Mouse (Mus musculus) hindlimb bud, embryonic 11.5 days (tissue): ENCODE data around the gene Bbx.

ENCODE experiments used
- DNase-seq: peaks from one replicate; pipeline ENCODE4 v3.0.0-alpha.2; 2012; ENCODE audit warnings: low read depth, low spot score; ENCODE audit errors: extremely low spot score

Bbx gene

DNA sequence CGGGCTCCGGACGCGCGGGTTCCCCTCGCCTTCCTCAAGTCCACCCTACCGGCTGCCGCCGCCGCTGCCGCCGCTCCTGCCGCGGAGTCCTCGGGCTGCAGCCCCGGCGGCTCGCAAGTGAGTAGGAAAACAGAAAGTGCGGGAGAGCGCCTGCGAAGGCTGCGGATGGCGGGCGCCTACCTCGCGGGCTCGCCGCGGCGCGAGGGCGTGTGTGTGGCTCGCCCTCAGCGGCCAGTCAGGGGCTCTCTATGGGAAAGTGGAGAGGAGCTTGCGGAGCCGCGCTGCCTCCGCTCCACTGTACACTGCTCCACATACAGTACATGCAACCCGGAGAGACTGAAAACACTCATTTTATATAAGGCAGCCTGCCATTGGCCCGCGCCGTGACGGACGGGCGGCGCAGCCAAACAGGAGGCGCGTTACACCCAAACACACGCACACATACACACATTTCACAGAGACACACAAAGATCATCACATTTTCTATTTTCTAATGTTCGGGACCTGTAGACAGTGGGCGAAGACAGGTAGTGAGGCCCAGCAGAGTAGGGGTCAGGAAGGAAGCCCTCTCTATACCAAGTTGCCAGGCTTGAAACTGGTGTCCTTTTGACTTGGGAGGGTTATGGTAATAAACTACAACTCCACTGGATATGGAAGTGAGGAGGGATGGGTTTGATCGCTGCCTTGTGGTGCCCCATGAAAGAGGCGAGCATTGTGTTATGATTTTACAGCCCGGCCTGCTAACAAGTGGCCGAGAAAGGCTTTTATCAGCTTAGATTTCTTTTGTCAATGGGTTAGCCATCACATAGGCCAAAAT lies at the start of gene Bbx:
Gene Bbx, minus strand, starts transcription at position 329 of the 817 bp plus-strand sequence.
- DNase-seq: peak; percentile 93

DNA sequence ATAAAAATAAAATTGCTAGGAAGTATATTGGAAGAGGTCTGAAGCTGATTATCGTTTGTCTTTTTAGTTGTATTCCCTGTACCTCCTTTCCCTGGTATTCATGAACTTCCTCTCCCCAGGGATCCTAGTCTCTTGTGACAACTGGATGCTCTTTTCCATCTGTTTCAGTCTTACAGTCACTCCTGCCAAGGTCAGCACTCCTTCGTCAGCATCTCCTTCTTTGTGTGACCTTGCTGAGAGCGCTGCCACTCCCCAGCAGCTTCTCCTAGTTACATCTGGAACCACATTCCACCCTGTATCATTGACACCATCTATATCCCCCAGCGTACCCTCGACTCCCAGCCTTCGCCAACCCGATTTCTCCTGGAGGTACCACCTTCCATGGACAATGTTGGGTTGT lies 49.7 kb upstream of the Bbx start:
- DNase-seq: no peak

DNA sequence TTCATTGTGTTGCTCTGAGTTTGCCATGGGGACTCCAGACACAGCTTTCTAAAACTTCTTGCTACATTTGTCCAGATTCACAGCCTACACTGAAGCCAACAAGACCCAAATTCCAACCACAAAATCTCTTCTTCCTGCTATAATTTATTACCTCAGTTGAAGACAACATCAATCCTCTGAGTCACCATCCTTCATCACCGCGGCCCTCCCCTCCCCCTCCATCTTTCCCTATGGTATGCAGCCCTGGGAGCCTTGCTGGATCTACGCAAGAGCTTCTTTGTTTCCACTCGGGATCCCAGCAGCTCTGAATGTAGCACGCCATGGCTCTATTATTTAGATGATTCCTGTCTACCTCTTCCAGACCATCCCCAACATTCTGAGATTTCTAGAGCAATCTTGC lies 49.2 kb upstream of the Bbx start:
- no peak for DNase-seq

DNA sequence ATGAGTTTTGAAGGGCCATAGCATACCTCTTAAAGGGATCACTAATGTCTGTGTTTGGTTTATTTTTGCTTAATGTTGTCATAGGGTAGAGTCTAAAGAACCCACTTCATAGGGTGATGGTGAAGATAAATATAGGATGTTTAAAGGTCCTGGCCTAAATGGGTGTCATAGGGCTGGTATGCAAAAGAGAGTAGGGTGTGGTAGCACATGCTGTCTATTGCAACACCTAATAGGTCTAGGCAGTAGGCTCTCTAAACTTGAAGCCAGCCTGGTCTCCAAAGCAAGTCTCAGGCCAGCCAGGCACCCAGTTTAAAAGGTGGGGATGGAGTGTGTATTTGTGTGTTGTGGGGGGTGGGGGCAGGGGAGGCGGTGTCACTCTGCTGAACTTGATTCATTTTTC lies 46.5 kb upstream of the Bbx start:
- DNase-seq: no peak

DNA sequence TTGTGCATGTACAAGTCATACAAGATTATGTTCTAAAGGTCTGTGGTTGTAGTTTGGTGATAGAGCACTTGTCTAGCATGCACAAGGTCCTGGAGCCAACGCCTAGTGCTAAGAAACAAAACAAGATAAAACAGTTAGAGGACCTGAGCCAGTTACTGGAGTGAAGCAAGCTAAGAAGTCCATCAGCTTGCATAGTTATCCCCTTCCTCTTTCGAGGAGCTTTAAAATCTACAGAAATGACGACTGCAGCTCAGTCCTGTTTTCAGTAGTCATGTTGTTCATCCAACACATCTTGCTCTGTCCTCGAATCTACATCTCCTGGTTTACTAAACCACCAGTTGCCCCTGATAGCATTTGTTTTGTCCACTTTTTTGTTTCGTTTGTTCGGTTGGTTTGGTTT lies 45.4 kb upstream of the Bbx start:
- no peak for DNase-seq

DNA sequence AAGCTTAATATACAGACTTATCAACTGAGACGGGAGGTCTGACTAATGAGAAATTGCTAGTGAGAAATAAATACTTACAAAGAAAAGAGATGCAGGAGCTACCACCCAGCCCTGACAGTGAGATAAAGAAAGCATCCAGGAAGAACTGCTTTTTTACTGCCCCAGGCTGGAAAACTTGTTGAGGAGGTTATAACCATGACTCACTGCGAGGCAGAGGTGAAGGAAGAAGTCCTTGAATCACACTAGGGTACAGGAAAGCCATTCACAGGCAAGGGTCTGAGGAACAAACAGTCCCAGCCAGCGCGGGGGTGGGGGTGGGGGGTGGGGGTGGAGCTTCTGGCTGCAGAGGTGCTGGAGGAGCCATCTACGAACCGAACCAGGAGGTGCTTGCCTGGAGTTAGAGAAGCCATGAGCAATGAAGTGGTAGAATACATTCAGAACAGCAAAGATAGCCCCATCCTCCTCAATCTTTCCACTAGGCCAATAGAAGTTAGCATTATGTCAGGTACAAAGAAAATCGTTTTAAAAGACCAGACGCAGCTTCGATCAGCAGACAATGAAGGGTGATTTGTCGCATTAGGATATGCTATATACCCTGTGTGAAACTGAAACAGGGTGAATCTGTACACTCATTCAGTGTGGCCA lies 30.2 kb upstream of the Bbx start:
- DNase-seq: no peak

DNA sequence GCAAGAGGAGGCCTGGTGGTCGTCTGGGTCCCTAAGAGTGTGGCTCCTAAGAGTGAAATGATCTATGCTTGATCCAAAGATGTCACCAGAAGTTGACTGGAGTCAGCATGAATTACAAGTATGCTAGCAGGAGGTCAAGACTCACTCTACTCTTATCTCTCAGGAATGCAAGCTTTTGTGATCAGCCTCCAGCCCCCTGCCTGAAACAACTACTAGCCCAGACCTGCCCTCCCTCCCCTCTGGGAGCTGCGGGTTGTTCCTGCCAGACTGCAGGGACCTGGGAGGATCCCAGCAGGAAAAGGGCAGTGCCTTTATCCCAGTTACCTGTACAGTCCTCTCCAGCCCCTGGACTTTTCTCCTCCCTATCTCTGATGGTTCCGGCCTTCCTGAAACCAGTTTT lies 27.0 kb upstream of the Bbx start:
- DNase-seq: no peak

DNA sequence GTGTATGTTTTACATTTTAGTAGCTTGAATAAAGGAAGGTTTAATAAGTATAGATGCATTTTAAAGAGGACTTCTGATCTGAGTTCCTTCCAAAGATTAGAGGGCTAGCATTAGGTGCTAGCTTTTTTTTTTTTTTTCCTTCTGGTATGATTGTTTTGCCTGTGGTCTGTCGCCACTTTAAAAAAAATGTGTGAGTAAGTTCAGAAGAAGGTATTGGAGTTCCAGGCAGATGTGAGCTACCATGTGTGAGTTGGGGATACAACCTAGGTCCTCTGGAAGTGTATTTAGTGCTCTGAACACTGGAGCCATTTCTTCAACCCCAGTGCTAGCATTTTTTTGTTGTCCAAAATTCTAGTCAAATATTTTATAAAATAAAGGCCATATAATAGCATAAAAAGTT lies 23.9 kb upstream of the Bbx start:
- no peak for DNase-seq

DNA sequence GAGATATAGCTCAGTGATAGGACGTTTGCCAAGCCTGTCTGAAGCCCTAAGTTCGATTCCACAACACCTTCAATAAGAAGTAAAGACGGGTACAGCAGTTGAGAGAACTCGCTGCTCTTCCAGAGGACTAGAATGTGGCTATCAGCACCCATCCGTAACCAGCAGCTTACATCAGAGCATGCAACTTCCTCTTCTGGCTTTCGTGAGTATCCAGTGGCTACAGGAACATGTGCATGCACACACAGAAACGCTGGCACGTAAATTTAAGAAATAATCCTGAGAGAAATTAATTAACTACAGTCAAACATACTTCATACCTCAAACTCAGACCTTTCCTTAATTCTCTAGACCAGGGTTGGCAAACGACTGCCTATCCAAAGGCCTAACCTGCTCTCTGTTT lies 16.9 kb upstream of the Bbx start:
- DNase-seq: no peak

DNA sequence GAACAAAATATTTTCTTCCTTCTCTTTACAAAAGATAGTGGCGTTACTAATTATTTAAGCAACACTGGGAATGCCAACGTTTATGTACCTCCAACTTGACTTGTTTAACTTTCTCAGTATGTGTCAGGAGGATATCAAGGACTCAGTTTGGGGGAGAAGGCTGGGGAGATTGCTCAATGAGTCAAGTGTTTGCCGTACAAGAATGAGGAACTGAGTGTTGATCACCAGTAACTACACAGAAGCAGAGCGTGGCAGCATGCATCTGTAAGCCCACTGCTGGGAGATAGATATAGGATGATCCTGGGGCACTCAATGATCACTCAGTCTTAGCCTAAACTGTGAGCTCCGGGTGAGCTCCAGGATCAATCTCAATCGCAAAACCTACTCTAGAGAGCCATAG lies 12.8 kb upstream of the Bbx start:
- no peak for DNase-seq

DNA sequence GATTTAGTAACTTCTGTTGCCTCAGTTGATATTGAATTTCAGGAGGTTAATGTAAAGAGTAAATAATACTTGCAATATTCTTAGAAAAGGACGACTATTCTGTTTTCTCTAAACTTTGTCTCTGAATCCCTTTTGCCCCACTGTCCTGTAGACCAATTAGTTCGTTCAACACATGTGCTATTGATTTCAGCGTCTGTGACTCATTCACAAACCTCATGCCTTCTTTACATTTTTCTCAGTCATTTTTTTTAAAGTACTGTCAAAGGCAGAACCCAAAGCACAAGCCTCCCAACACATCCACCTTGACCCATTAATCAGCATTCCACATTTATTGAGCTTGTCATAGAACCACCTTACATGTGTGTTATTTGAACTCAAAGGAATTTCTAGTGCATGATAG lies 6.6 kb upstream of the Bbx start:
- no peak for DNase-seq

DNA sequence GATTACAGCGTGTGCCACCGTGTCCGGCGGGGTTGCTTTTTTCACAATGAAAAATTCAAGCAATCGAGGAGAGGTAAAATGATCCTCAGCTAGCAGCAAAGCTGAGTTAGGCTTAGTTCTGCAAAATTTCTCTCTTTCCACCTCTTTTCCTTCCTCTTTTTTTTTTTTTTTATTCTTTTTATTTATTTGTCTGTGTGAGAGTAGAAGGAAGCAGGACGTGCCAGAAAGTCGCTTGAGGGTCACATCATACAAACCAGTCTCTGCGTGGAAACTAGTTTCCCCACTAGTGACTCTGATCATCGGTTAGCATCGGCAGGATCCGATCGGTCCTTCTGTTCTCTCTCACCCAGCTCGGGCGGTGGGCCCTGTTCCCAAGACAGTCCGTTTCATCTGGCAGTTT lies 5.6 kb upstream of the Bbx start:
- no peak for DNase-seq

DNA sequence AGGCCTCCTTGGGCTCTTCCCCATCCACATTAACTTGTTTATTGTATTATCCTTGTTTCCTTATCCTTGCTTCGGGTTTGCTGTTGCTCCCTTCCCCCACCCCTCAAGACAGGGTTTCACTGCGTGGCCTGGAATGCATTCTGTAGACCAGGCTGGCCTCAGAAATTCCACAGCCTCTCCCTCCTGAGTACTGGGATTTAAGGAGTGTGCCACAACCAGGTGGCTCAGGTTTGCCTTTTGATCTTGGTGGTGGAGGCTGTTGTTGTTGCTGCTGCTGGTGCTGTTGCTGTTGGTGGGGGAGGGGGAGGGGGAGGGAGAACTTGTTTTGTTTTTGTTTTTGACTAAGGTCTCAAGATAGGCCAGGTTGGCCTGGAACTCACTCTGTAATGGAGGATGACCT lies 5.1 kb upstream of the Bbx start:
- DNase-seq: no peak

DNA sequence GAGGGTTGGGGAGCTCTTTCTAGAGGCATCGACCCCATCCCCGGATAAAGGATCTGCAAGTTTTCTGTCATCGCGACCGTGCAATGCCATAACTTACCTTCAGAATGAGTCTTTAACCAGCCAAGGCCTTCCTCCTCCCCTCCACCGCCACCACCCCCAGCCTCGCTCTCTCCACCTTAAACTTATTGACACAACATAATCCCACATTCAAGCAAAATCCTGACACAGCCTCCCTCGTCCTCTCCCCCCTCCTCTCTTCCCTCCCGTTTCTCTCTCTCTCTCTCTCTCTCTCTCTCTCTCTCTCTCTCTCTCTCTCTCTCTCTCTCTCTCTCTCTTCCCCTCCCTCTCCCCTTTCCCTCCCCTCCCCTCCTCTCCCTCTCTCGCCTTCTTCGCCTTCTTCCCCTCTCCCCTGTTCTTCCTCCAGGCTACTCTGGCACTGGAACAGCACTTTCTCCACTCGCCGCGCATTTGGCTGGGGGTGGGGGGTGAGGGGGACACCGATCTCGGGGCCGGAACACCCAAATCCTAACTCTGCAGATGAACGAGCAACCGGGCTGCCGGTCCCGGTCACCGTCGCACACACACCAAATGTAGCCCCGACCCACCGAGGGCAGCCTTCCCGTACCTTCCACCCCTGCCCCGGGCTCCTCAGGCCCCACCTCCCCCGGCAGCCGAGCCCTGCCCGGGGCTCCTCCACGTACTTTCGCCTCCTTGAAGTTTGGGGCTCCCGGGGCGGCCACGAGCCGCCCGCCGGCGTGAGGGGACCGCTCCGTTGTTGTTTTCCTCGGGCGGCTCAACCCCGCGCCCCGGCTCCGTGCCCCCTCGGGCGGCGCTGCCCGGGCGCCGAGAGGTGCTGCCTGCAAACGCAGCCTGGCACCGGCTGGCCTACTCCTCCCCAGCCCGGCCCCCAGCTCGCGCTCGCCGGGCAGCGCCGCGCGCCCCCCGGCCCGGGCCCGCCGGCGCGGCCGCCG lies 894 bp downstream of the Bbx start:
- no peak for DNase-seq

DNA sequence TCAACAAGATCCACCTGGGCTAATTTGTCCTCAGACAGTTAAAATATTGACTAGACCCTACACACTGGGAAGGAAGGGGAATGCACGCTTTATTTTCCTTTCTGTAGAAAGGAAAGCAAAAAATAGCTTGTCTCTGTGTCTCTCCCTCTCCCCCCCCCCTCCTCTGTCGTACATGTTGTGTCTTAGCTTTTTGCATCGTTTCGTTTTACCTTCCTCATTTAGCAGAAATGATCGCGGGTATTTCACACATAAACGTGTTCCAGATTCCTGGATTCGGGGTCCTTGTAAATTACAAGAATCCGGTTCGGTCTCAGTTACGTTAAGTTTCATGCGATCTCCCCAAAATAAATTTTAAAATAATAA lies 1.7 kb downstream of the Bbx start:
- DNase-seq: no peak

DNA sequence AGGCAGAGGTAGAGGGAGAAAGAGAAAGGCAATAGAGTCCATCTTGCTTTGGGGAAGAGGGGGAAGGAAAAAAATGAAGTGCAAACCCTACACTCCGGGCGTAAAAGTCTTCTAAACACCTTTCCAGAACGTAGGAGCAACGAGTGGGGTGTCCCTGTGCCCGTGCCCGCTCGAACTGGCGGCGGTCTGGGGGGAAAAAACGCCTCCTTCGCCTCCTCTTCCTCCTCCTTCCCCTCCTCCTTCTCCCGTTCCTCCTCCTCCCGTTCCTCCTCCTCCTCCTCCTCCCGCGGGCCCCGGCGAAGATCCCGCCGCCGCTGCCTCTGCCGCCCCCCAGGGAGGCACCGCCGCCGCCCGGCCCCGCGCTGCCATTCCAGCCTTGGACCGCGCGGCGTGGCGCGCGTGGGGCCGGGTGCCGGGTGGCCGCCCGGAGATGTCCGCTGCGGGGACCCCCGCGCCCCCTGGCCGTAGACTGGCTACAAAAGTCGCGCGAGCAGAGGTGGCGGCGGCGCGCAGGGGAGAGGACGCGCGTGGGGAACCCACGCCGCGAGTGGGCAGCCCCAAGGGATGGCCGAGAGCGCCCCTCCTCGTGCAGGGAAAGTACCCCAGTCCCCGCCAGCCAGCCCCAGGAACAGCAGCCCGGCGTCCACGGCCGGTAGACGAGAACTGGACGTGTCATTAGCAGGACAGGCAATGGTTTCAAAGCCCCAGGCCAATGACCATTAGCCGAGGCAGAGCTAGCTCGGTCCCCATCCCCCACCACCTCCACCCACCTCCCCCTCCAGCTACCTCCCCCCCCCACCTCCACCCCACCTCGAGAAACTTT lies 2.3 kb downstream of the Bbx start:
- no peak for DNase-seq

DNA sequence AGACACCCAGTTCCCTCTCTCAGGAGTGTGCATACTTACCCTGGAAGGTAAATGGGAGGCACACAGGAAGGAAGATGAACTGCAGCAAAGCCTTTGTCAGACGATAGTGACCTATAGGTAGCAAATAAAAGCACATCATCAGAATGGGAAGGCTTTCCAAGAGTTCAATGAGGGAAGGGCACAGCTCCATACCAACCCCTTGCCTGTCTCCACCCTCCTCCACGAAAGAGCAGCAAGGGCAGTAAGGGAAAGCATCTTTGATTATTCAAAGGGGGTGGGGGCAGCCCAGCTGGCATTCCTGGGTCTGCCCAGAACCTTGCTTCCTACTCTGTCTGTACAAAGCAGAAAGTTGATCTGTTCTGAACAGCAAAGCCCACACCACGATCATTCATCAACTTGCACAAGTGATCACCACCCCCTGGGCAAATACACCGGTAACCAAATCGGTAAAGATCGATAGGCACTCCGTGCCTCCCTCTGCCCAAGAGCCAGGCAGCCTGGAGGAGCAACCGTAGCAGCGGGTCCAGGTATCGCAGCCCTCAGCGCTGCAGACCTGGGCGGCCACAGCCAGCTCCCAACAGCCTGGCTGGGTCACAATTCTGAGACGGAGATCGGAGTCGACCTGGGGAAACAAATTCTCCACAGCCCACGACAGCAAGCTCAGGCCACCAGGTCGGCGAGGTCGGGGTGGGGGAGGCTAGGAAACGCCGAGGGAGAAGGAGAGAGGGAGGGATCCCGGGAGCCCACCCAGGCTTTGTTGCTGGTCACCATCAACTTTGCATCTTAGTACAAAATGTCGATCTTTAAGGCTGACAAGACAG lies 3.1 kb downstream of the Bbx start:
- no peak for DNase-seq

DNA sequence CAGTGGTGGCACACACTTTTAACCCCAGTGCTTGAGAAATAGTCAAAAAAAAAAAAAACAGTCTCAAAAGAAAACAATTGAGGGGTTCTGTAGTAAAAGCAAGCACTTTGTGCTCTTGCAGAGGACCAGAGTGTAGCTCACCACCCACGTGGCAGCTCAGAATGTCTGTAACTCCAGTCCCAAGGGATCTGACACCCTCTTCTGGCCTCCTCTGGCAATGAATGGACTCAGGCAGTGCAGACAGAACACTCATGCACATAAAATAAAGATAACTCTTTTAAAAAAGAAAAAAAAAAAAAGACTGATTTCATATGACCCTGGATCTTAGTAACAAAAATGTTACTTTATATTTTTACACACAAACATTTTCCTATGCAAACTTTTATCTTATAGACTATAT lies 12.1 kb downstream of the Bbx start:
- DNase-seq: no peak

DNA sequence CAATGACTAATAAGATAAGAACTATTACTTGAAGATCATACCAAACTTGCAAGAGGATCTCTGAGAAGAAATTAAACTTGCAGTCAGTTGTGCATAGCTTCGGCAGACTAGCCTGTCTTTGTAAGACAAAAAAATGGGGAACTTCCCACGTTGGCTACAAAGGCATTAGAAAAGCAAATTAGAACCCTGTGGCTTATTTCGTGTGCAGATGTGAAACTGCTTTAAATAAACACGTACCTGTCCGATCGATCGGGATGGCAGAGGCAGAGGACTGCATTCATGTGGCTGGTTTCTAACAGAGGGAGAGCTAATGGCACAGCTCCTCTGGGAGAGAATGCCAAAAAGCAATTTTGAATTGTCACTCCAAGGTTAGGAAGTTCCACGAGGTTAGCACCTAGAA lies 16.8 kb downstream of the Bbx start:
- no peak for DNase-seq

DNA sequence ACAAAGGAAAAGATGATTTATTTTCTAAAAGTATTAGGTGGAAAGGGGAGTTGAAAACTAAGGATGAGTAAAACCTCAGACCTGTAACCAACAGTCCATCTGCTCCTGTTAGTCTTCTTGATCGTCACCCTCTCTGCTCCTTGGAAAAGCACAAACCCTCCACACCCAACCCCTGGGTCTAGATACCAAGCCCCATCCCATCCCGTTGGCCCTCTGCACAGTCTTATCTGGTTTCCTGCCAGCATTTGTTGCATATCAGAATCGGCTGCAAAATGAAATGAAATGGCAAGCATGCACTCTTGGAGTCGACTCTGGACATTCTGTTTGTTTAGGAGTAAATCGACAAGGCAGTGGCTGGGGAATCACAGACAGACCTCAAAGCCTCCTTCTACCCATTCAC lies 29.3 kb downstream of the Bbx start:
- DNase-seq: no peak
